Mouse (Mus musculus) gastrocnemius, postnatal 36 days (tissue): ENCODE measurements around the gene Mypn. TPM values are rescaled to one million over a fixed set of nuclear protein-coding genes. Genes with fewer than 3 reads are reported as not detected.

ENCODE experiments used
- DNase-seq, 2 experiments: peaks; one replicate each; pipeline ENCODE4 v3.0.0; 2022
- intact Hi-C: fragments of 180-260 bp; cut with DNase I; formaldehyde crosslinking; loops from one replicate; pipeline ENCODE4 v1.15.1; 2025
- total RNA-seq, 2 experiments: library from RNA; stranded (reverse); gene quantifications; 2 replicates each; pipeline ENCODE4 v1.2.3; 2021

Mypn gene
- total RNA-seq, 2 experiments from 2014 or later = 252 to 293 TPM

DNA sequence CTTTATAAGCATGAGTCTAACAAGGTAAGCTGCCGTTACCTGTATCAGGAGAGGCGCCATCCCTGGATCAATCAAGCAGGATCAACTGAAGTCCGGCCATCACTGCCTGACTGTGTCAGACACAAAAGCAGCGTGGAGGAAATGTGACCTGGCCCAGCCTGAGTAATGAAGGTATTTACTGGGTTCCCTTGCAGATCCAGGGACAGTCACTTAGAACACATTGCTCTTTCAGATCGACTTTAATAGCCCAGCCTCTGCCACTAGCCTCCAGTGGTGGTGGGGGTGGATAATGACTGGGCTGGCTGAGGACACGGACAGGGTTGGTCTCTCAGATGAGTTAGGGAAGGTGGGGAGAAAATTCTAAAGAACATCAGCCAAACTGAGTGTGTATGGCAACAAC lies 5.1 kb upstream of the Mypn start:
- intact Hi-C loops = no loop called here
- peak in 1 of 2 experiments; percentile 17 for DNase-seq

DNA sequence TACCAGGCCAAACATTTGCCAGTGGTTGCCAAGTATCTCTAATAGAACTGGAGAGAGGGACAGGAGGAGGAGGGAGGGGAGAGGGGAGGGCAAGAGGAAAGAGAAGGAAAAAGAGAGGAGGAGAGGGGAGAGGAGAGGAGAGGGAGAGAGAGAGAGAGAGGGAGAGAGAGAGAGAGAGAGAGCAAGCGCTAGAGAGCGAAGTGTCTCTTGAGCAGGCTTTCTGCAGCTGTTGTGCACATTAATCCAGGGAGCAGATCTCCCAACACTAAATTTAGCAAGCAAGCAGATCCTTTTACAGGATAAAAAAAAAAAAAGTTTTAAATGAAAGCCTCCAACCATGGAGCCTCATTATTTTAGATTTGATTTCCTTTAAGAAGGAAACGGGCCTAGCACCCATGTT lies 750 bp downstream of the Mypn start:
- DNase-seq = no peak
- intact Hi-C loops = loop anchor here (5.0 kb wide), 1 partner anchor 39 kb away; the partner anchor contains the start of gene Herc4

DNA sequence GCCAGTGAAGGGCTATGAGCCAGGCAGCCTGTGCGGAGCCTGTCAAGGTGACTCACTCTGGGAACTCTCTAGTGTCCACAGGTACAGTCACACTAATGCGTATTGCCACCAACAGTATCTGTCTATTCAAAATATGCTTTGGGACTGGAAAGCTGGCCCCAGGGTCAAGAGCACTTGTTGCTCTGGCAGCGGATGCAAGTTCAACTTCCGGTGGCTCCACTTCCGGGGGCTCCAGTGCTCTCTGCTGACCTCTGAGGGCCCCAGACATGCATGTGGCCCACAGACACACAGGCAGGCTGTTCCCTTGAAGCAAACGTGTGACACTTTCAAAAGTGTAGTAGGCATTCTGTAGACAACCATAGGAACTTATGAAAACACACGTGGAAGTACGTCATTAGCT lies 2.2 kb downstream of the Mypn start:
- no peak for DNase-seq
- intact Hi-C loops = loop anchor here (5.0 kb wide), 1 partner anchor 41 kb away; the partner anchor contains the start of gene Herc4

DNA sequence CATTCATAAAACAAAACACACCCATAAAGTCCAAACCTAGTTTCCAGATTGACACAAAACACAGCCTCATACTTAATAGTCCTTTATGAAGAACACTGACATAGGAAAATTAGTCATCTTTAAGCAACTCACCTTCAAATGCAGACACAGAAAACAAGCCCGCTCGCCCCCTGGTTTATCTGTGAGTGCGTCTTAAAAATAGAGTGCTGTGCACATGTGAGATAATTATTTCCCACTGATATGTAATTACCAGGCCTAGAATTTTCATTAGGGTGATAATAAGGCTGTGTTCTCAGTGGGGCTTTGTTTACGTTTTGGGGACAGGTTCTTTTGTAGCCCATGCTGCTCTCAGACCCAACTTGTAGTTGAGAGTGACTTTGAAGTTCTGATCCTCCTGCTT lies 4.7 kb downstream of the Mypn start:
- intact Hi-C loops = no loop called here
- DNase-seq = no peak

DNA sequence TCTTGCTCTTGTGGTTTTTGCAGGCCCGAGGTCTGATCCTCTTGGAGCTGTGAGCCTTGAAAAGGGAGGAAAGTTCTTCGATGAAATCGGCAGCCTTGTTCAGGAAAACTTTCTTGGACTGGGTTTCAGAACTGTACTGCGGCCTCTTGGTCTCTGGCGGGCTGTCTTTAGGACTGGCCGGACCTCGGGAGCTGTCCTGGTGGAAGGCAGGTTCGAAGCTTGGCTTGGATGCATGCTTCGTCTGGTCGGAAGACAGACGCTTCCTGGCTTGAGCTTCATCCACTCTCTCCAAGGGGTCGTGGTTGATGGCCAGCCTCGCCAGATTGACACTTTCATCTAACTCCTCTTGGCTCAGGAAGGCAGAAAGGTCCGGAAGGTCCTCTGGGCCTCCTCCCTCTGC lies 11.0 kb downstream of the Mypn start:
- intact Hi-C loops = no loop called here
- DNase-seq = no peak

DNA sequence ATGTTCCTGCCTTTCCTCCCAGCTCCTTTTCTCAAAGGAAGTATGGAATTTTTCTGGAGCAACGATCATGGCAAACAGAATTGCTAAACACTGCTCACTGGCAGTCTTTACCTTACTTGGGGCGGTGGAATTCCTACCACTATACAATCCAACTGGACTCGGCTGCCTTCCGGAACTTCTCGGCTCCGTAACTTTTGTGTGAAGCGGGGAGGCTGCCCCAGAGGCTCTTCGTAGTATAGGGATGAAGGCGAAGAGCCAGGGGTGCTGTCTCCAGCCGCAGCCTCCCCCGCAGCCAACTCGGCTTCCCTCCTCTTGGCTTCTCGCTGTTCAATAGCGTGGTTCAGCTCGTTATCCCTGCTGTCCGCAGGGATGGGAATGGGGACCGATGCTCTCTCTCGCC lies 11.5 kb downstream of the Mypn start:
- intact Hi-C loops = no loop called here
- no peak for DNase-seq

DNA sequence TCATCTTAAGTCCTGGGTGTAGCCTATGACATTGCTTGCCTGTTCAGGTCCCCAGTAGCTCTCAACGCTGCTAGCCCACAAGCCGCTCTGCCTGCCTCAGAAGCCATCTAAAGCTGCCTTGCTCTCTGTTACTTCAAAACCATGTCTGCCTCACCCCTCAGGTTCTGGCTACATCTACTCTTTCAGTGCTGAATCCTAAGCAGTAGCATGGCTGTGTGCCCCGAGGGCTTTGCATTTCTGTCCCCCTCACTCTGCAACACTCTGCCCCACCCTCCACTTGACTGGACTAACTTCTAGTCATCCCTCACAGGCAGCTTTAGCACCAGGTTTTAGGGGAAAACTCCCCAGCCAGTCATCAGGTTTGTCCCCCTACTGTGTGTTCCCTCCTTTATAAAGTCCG lies 19.3 kb downstream of the Mypn start:
- intact Hi-C loops = no loop called here
- no peak for DNase-seq

GRCm38 (mm10) chr10:63182177-63182768 lies 21.5 kb downstream of the Mypn start:
- intact Hi-C loops = no loop called here
- DNase-seq = no peak

GRCm38 (mm10) chr10:63181166-63181565 lies 22.6 kb downstream of the Mypn start:
- DNase-seq = no peak
- intact Hi-C loops = no loop called here

DNA sequence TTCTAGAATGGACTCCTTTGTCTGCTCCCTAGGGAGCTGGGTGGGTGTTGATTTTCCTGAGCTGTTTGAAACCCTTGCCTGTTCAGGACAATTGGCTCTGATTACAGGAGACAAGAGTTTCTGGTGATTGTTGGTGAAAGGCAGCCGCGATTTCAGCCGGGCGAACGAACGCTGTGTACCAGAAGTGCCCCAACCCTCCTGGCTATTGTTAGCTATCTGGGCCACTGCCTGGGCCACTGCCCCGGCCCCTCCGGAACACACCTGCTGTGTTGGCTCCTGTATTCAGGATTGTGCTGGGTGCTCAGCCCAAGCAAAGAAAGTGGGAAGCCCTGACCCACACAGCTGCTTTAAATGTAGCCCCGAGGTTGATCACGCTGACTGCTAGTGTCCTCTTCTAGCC lies 24.2 kb downstream of the Mypn start:
- intact Hi-C loops = no loop called here
- DNase-seq = no peak

- intact Hi-C loops = no loop called here
- DNase-seq = no peak
Measured at GRCm38 (mm10) chr10:63178318-63178717, 25.4 kb downstream of the Mypn start.

DNA sequence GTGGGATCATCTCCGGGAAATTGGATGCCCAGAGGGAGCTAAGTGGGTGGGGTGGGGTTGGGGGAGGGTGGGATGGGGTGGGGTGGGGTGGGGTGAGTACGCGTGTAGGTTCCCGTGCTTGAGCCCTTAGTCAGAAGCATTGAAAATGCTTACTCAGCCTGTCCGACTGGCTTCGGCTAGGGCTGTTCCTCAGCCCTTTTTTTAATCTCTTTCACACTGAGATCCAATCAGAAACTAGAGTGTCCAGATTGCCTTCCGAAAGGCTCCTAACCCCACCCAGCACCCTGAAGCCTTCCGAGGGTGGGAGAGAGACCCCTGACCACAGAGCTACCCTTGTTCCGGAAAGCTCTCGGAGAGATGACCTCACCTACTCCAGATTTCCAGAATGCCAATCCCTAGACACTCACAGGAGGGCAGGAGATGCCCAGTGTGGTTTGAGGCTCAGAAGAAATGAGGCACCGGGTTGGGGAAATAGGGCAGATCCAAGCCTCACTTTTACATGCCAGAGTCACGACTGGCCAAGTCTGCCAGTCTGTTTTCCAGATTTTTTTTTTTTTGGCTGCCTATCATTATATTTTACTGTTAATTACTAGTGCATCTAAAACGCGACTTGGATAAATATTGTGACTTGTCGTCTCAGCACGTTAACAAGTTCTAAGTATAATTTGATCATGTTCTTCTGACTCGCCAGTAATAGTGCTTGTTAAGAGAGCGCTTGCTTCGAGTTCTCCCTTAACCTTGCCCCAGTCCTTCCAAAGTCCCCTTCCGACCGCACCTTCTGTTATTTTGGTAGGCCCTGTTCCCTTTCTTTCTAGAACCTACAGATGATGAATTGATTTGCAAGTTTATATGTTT lies 26.2 kb downstream of the Mypn start:
- no peak for DNase-seq
- intact Hi-C loops = no loop called here

DNA sequence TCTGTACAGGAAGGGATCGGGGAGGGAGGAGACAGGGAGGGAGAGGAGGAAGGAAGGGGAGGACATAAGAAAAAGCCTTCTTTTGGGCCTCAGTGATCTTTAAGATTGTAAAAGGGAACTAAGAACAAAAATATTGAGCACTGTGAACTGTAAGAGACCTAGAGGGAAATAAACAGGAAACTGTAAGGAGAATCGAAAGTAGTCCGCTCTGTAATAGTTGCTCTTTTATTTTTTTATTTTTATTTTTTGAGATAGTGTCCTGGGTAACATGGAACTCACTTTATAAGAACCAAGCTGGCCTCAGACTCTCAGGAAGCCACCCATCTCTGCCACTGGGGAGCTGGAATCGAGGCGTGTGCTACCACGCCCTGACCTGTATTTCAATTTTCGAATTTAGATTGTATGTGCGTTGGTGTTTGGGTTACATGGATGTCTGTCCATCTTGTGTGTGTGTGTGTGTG lies 27.3 kb downstream of the Mypn start:
- intact Hi-C loops = no loop called here
- no peak for DNase-seq

DNA sequence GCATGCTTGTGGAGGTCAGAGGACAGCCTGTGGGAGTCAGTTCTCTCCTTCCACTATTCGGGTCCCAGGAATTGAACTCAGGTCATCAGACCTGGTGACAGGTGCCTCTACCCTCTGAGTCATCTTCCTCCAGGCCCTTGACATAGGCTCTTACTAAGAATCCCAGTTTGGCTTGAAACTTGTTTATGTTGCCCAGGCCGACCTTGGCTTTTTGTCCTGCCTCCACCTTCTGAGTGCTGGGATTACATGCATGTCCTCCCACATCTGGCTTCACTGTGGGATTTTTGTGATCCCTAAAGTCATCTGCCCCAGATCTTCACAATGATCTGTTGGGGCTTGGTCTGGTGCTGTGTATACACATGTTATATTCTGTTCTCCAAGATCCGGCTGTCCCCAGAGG lies 31.7 kb downstream of the Mypn start:
- intact Hi-C loops = no loop called here
- no peak for DNase-seq

DNA sequence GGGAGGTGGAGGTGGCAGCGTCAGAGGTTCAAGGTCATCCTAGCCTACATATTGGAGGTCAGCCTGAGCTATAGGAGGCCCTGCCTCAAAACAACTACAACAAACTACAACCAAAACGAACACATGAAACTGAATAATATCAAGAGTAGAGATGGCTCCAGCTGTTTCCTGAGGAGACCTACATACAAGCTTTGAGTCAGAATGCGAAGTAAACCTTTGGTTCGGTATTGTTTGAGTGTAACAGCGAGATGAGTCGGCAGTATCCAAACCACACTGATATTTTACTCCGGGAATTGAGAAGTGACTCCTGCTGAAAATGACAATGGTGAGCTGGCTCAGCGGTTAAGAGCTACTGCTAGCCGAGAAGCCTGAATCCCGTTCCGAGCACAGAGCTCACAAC lies 34.2 kb downstream of the Mypn start:
- DNase-seq = no peak
- intact Hi-C loops = no loop called here

- intact Hi-C loops = no loop called here
- no peak for DNase-seq
Measured at GRCm38 (mm10) chr10:63168124-63168523, 35.6 kb downstream of the Mypn start.

- DNase-seq = no peak
- intact Hi-C loops = no loop called here
Measured at GRCm38 (mm10) chr10:63167241-63167995, 36.3 kb downstream of the Mypn start.

DNA sequence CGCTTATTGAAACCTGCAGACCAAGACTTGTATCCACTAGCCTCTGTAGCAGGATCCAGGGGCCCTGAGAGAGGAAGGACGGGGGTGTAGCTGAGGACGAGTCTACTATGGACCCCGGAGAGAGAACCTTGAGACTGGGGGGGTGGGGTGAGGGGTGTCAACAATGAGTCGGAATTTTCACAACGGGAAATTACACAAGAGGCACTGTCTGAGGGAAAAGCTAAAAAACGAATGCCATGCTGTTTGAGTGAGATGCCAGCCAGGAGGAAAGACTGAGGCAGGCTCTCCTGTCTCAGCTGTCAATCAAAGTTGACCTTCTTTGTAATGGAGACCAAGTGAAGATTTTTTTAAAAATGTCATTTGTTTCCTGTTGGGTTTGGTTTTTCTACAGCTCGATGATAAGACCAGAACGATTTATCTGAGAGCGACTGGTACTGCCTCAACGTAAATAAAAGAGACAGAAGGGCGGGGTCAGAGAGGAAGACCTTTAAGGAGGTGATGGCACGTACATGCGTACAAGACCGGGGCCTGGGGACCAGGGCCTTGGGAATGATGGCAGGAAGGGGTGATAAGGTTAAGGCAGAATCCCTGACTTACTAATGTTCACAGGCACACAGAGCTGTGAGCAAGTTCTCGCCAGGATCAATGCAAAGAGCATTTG lies 37.9 kb downstream of the Mypn start:
- intact Hi-C loops = no loop called here

DNA sequence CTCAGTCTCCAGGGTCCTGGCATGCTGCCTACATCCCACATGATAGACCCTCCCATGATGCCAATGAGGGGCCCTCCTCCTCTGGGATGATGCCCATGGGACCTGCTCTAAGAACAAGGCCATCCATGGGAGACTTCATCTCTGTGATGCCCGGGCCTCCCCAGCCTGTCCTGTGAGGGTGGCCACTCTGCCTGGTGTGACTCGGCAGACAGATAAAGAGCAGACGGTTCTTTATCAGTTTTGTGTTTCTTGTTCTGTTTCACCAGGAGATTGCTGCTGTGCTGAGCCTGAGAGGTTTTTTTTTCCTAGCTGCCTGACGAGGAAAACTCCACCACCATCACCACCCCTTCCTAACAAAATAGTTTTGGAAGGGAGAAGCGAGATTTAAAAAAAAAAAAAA lies 42.5 kb downstream of the Mypn start:
- DNase-seq = no peak
- intact Hi-C loops = no loop called here

More for the DNA sequence above, 37.9 kb downstream of the Mypn start:
- no peak for DNase-seq

DNA sequence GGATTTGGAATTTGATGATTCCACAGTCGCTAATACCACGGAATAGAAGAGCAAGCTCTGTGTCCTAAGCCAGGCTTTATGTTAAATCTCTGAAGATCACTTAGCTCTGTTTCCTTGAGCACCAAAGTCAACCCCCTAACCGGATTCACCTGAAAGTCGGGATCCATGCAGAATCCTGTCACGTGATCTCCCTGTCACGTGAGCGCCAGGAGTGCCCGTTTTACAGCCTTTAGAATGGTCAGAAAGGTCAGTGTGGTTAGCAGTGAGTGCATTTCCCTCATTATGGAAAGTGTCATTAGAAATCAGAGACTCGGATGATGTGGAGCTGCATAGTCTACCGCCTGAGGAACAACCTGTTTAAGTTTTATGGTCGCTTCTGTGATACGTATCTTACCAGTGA lies 43.1 kb downstream of the Mypn start:
- intact Hi-C loops = no loop called here
- DNase-seq = no peak

GRCm38 (mm10) chr10:63158191-63158590 lies 45.6 kb downstream of the Mypn start:
- no peak for DNase-seq
- intact Hi-C loops = loop anchor here (10.0 kb wide), 1 partner anchor 87 kb away; the partner anchor contains the start of gene Herc4
